Mouse (Mus musculus): ENCODE measurements around the gene Atp2a2.
"Not testable (repeated sequence)": the region's sequence is repeated elsewhere in the genome, so short reads cannot be mapped to it uniquely, and the experiment has no call there.

Gene Atp2a2

GRCm38 (mm10) chr5:122494449-122494848, 7.6 kb downstream of the Atp2a2 start:
- in situ Hi-C loops (cut with MboI): no loop called here

GRCm38 (mm10) chr5:122493035-122493434, 9.0 kb downstream of the Atp2a2 start:
- in situ Hi-C loops (cut with MboI): no loop called here

- in situ Hi-C loops (cut with MboI): no loop called here
Measured at GRCm38 (mm10) chr5:122491385-122491784, 10.6 kb downstream of the Atp2a2 start.

GRCm38 (mm10) chr5:122490148-122490547, 11.9 kb downstream of the Atp2a2 start:
- in situ Hi-C loops (cut with MboI): no loop called here

GRCm38 (mm10) chr5:122487825-122488224, 14.2 kb downstream of the Atp2a2 start:
- in situ Hi-C loops (cut with MboI): no loop called here

- in situ Hi-C loops (cut with MboI): not testable (repeated sequence)
Measured at GRCm38 (mm10) chr5:122486243-122486642, 15.8 kb downstream of the Atp2a2 start.

GRCm38 (mm10) chr5:122482733-122483391, 19.2 kb downstream of the Atp2a2 start:
- in situ Hi-C loops (cut with MboI): no loop called here

GRCm38 (mm10) chr5:122481844-122482243, 20.2 kb downstream of the Atp2a2 start:
- in situ Hi-C loops (cut with MboI): no loop called here

- in situ Hi-C loops (cut with MboI): no loop called here
Measured at GRCm38 (mm10) chr5:122479131-122479530, 22.9 kb downstream of the Atp2a2 start.

- in situ Hi-C loops (cut with MboI): no loop called here
Measured at GRCm38 (mm10) chr5:122477492-122477891, 24.5 kb downstream of the Atp2a2 start.

GRCm38 (mm10) chr5:122476078-122476477, 25.9 kb downstream of the Atp2a2 start:
- in situ Hi-C loops (cut with MboI): no loop called here

- in situ Hi-C loops (cut with MboI): no loop called here
Measured at GRCm38 (mm10) chr5:122474643-122475363, 27.2 kb downstream of the Atp2a2 start.

GRCm38 (mm10) chr5:122471658-122472057, 30.4 kb downstream of the Atp2a2 start:
- in situ Hi-C loops (cut with MboI): no loop called here

- in situ Hi-C loops (cut with MboI): no loop called here
Measured at GRCm38 (mm10) chr5:122461431-122461830, 40.6 kb downstream of the Atp2a2 start.

- in situ Hi-C loops (cut with MboI): no loop called here
Measured at GRCm38 (mm10) chr5:122460656-122461055, 41.4 kb downstream of the Atp2a2 start.

- in situ Hi-C loops (cut with MboI): no loop called here
Measured at GRCm38 (mm10) chr5:122459335-122459734, 42.7 kb downstream of the Atp2a2 start.

- in situ Hi-C loops (cut with MboI): no loop called here
Measured at GRCm38 (mm10) chr5:122458066-122458465, 44.0 kb downstream of the Atp2a2 start.

GRCm38 (mm10) chr5:122457054-122457453, 45.0 kb downstream of the Atp2a2 start:
- in situ Hi-C loops (cut with MboI): not testable (repeated sequence)

GRCm38 (mm10) chr5:122455584-122455983, 46.4 kb downstream of the Atp2a2 start:
- in situ Hi-C loops (cut with MboI): no loop called here

- in situ Hi-C loops (cut with MboI): no loop called here
Measured at GRCm38 (mm10) chr5:122454883-122455282, 47.1 kb downstream of the Atp2a2 start.

- in situ Hi-C loops (cut with MboI): no loop called here
Measured at GRCm38 (mm10) chr5:122454442-122454841, 47.6 kb downstream of the Atp2a2 start.

- in situ Hi-C loops (cut with MboI): no loop called here
Measured at GRCm38 (mm10) chr5:122453188-122453587, 48.8 kb downstream of the Atp2a2 start.

- in situ Hi-C loops (cut with MboI): no loop called here
Measured at GRCm38 (mm10) chr5:122452194-122452593, 49.8 kb downstream of the Atp2a2 start.
